8 mouse cellular contexts compared by ENCODE assay signal in the genomic region with DNA sequence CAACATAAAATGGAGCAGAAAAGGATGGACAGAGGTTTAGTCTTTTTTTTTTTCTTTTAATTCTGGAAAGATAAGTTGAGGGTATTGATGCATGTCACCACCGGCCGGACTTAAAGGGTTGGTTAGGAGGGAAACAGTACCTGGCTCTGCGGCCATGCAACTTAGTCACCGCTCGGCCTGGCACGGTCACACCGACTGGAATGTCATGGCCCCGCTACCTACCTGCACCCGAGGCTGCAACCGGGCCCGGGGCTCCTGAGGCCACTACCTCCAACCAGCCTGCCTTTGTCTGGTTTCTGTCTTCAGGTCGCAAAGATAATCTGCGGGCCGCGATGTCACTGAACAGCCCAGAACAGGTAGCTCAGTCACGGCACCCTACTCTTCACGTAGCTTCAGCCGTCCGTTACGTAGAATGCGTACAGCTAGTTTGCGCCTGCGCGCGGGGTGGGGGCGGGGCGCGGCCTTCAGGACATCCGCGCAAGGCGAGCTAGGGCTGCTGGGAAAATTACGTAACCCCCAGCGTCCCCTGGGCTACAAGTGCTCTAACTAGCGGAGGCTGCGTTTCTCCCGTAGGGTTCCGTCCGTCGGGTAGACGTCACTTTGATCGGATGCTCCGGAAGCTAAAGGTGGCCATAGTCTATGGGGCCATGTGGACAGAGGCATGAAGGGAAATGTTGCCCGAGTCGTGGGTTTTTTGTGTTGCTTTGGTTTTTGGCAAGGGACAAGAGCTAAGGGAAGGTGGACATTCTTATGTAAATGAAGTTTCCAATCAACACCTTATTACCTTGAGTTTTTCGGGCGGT. TPM values are rescaled to one million over a fixed set of nuclear protein-coding genes. Genes with fewer than 3 reads are reported as not detected.
A peak's percentile ranks its signal among the peaks of the same experiment; 100 is the strongest.
DNase-seq lines count a peak whose midpoint lies in the region; ATAC-seq and TF ChIP-seq lines count a peak whose summit lies in the region.

Gene Ccdc47 (minus strand): TSS at position 418 of the 803 bp plus-strand sequence.

- peaks cover 37% of the 10 kb centered on the region for H3K36me3 ChIP-seq in E14TG2a.4 (ENCODE audit: insufficient read depth, low read length)
- no peaks in the 10 kb centered on the region for H3K36me3 ChIP-seq in forebrain, embryonic 11.5 days (ENCODE audit: control insufficient read depth, insufficient read depth, low read length)
- peaks cover 8% of the 10 kb centered on the region for H3K36me3 ChIP-seq in heart, embryonic 16.5 days (ENCODE audit: control insufficient read depth, insufficient read depth)
- H3K36me3 ChIP-seq in liver, embryonic 15.5 days (replicated peaks): peaks cover 23% of the 10 kb centered on the region
- H3K36me3 ChIP-seq in neural tube, embryonic 12.5 days: peaks cover 23% of the 10 kb centered on the region

- H3K9me3 ChIP-seq in E14TG2a.4 (ENCODE audit: low read length): no peaks in the 10 kb centered on the region
- no peaks in the 10 kb centered on the region for H3K9me3 ChIP-seq in forebrain, embryonic 11.5 days (ENCODE audit: control insufficient read depth, low read length)
- no peaks in the 10 kb centered on the region for H3K9me3 ChIP-seq in heart, embryonic 16.5 days (replicated peaks; ENCODE audit: control insufficient read depth, low read length)
- H3K9me3 ChIP-seq in liver, embryonic 15.5 days (replicated peaks): no peaks in the 10 kb centered on the region
- no peaks in the 10 kb centered on the region for H3K9me3 ChIP-seq in neural tube, embryonic 12.5 days

- peak; percentile 97 for ATAC-seq in forebrain, embryonic 11.5 days (replicated peaks; ENCODE audit: low FRiP score)
- peak; percentile 97 for ATAC-seq in heart, embryonic 16.5 days (replicated peaks; ENCODE audit: extremely low read depth, insufficient read depth, low FRiP score)
- peak; percentile 93 for ATAC-seq in liver, embryonic 15.5 days (ENCODE audit: insufficient read depth)
- ATAC-seq in neural tube, embryonic 12.5 days (ENCODE audit: low FRiP score, low read depth): peak; percentile 96

- H3K4me3 ChIP-seq in E14TG2a.4 (replicated peaks; ENCODE audit: low read length): peak within 1 kb of the TSS; percentile 99
- H3K4me3 ChIP-seq in forebrain, embryonic 11.5 days (ENCODE audit: low read depth, low read length): peak within 1 kb of the TSS; percentile 98
- H3K4me3 ChIP-seq in heart, embryonic 16.5 days (ENCODE audit: low read length): peak within 1 kb of the TSS; percentile 99
- peak within 1 kb of the TSS; percentile 99 for H3K4me3 ChIP-seq in liver, embryonic 15.5 days (replicated peaks)
- H3K4me3 ChIP-seq in neural tube, embryonic 12.5 days: peak within 1 kb of the TSS; percentile 91

- peak; percentile 96 for DNase-seq in c-Kit-positive CD71-positive TER-119-negative erythroid progenitor cells, embryonic 14.5 days (ENCODE audit: low read depth)
- DNase-seq in forebrain, embryonic 11.5 days (ENCODE audit: low spot score): peak; percentile 97
- DNase-seq in kidney, postnatal 36 days: peak; percentile 95 to 99
- DNase-seq in testis, postnatal 10 days (ENCODE audit: low spot score): peak; percentile 91

- H3K9ac ChIP-seq in forebrain, embryonic 11.5 days (ENCODE audit: low read length): peak within 1 kb of the TSS; percentile 92
- peak within 1 kb of the TSS; percentile 99 for H3K9ac ChIP-seq in heart, embryonic 16.5 days (ENCODE audit: low read length)
- peak within 1 kb of the TSS; percentile 99 for H3K9ac ChIP-seq in liver, embryonic 15.5 days
- peak within 1 kb of the TSS; percentile 87 for H3K9ac ChIP-seq in neural tube, embryonic 12.5 days

- peak within 1 kb of the TSS; percentile 74 for H3K4me2 ChIP-seq in forebrain, embryonic 11.5 days (ENCODE audit: low read depth, low read length, severe bottlenecking)
- H3K4me2 ChIP-seq in heart, embryonic 16.5 days (ENCODE audit: low read depth, low read length): peak within 1 kb of the TSS; percentile 82
- H3K4me2 ChIP-seq in liver, embryonic 15.5 days: peak within 1 kb of the TSS; percentile 81
- peak within 1 kb of the TSS; percentile 76 for H3K4me2 ChIP-seq in neural tube, embryonic 12.5 days (replicated peaks)

- TF ChIP-seq CTCF in E14TG2a.4 (conservative IDR thresholded peaks at IDR 0.05; ENCODE audit: low read length): no peak

- peak within 1 kb of the TSS; percentile 94 for H3K27ac ChIP-seq in forebrain, embryonic 11.5 days (ENCODE audit: low read depth, low read length)
- peak within 1 kb of the TSS; percentile 98 for H3K27ac ChIP-seq in heart, embryonic 16.5 days (ENCODE audit: low read length)
- H3K27ac ChIP-seq in liver, embryonic 15.5 days (replicated peaks): peak within 1 kb of the TSS; percentile 100
- H3K27ac ChIP-seq in neural tube, embryonic 12.5 days: peak within 1 kb of the TSS; percentile 88

- H3K4me1 ChIP-seq in E14TG2a.4 (replicated peaks; ENCODE audit: low read depth, low read length): peaks cover 33% of the 10 kb centered on the region
- H3K4me1 ChIP-seq in forebrain, embryonic 11.5 days (replicated peaks; ENCODE audit: control insufficient read depth, insufficient read depth, low read length): peaks cover 7% of the 10 kb centered on the region; the same call in 1 of the 2 replicates
- H3K4me1 ChIP-seq in heart, embryonic 16.5 days (ENCODE audit: control insufficient read depth, insufficient read depth, low read length): peaks cover 33% of the 10 kb centered on the region
- peaks cover 37% of the 10 kb centered on the region for H3K4me1 ChIP-seq in liver, embryonic 15.5 days (replicated peaks)
- H3K4me1 ChIP-seq in neural tube, embryonic 12.5 days: peaks cover 23% of the 10 kb centered on the region

- H3K27me3 ChIP-seq in E14TG2a.4 (ENCODE audit: insufficient read depth, low read length): no peaks in the 10 kb centered on the region
- no peaks in the 10 kb centered on the region for H3K27me3 ChIP-seq in forebrain, embryonic 11.5 days (ENCODE audit: control insufficient read depth, insufficient read depth, low read length)
- no peaks in the 10 kb centered on the region for H3K27me3 ChIP-seq in heart, embryonic 16.5 days (ENCODE audit: control insufficient read depth, insufficient read depth, low read length)
- H3K27me3 ChIP-seq in liver, embryonic 15.5 days: no peaks in the 10 kb centered on the region
- H3K27me3 ChIP-seq in neural tube, embryonic 12.5 days (replicated peaks): no peaks in the 10 kb centered on the region

- under 1% methylated on average over 46 of the region's 46 CpGs for WGBS in forebrain, embryonic 11.5 days
- WGBS in heart, embryonic 16.5 days: under 1% methylated on average over 46 of the region's 46 CpGs
- under 1% methylated on average over 46 of the region's 46 CpGs for WGBS in liver, embryonic 15.5 days (ENCODE audit: insufficient replicate concordance)
- under 1% methylated on average over 46 of the region's 46 CpGs for WGBS in neural tube, embryonic 12.5 days

RNA-seq across cellular contexts. Expression of gene Ccdc47, which starts in this region (rescaled TPM):
- 70.9 and 74.1 TPM in 2 replicates for polyA plus RNA-seq in forebrain, embryonic 11.5 days (2014; fragmentation: Nextera tagmentation; extraction: Ambion mirVana)
- 101 and 110 TPM in 2 replicates for polyA plus RNA-seq in heart, embryonic 16.5 days (2015; fragmentation: Nextera tagmentation; extraction: Ambion mirVana)
- polyA plus RNA-seq in liver, embryonic 15.5 days (2015; fragmentation: Nextera tagmentation; extraction: Ambion mirVana): 36.4 and 37.3 TPM in 2 replicates
- 89.5 and 90.2 TPM in 2 replicates for polyA plus RNA-seq in neural tube, embryonic 12.5 days (2016; fragmentation: Nextera tagmentation; extraction: Ambion mirVana)

Comparison
In these comparisons a context has a peak if more than half of its experiments do, and no peak if none do; other contexts are left out.
1. Peak in every context shown above with its lines: DNase-seq, ATAC-seq, H3K4me3 ChIP-seq and H3K27ac ChIP-seq.